Mouse (Mus musculus) forebrain, embryonic 13.5 days (tissue): ENCODE measurements around the gene Gm49416. TPM values are rescaled to one million over a fixed set of nuclear protein-coding genes. Genes with fewer than 3 reads are reported as not detected.
"Not testable (repeated sequence)": the region's sequence is repeated elsewhere in the genome, so short reads cannot be mapped to it uniquely, and the experiment has no call there.

Experiments used
- ATAC-seq: fragments of 200-750 bp; cut with Nextera tagmentation; 2 replicates; pipeline ENCODE4 v1.8.0; 2017
- H3K27ac ChIP-seq: fragments of 300-500 bp; sonication (generic); 2 replicates; pipeline ENCODE4 v1.5.1; 2015; ENCODE audit warnings: inconsistent platforms, mild to moderate bottlenecking, moderate library complexity
- H3K27me3 ChIP-seq: fragments of 300-500 bp; sonication (generic); 2 replicates; pipeline ENCODE4 v1.6.1; 2015; ENCODE audit warnings: mild to moderate bottlenecking, inconsistent platforms
- H3K36me3 ChIP-seq: fragments of 300-500 bp; sonication (generic); 2 replicates; pipeline ENCODE4 v1.6.1; 2015; ENCODE audit warnings: mild to moderate bottlenecking, inconsistent platforms; ENCODE audit not compliant: poor library complexity, severe bottlenecking
- H3K4me1 ChIP-seq: fragments of 300-500 bp; sonication (generic); 2 replicates; pipeline ENCODE4 v1.6.1; 2015; ENCODE audit warnings: inconsistent platforms
- H3K4me2 ChIP-seq: fragments of 300-500 bp; sonication (generic); 2 replicates; pipeline ENCODE4 v1.6.1; 2015; ENCODE audit warnings: inconsistent platforms, mild to moderate bottlenecking, moderate library complexity
- H3K4me3 ChIP-seq: fragments of 300-500 bp; sonication (generic); 2 replicates; pipeline ENCODE4 v1.5.1; 2015; ENCODE audit warnings: mild to moderate bottlenecking, inconsistent platforms
- H3K9ac ChIP-seq: fragments of 300-500 bp; sonication (generic); 2 replicates; pipeline ENCODE4 v1.6.1; 2015; ENCODE audit warnings: mild to moderate bottlenecking, inconsistent platforms
- H3K9me3 ChIP-seq: fragments of 300-500 bp; sonication (generic); replicated peaks from 2 replicates; pipeline ENCODE4 v1.6.1; 2016; ENCODE audit warnings: inconsistent platforms
- WGBS: fragments of 180-500 bp; shearing (Covaris S2); methylation state at CpG from one replicate; pipeline ENCODE4 v1.1.7; 2015; 5-methylcytosine and 5-hydroxymethylcytosine counted together
- polyA plus RNA-seq: library from polyadenylated mRNA; unstranded; fragments of >200 nt; fragmentation: Nextera tagmentation; extraction: Ambion mirVana; gene quantifications from 2 replicates; pipeline ENCODE4 v1.2.1, GENCODE M21; 2015

Gm49416 gene
- polyA plus RNA-seq, 1 experiment from 2014 or later = not detected

GRCm38 (mm10) chr19:8886916-8887584 is 1.7 kb upstream of the Gm49416 start:
- Histone ChIP-seq H3K27ac (no peak overlapping the region; the same call in 1 of the 2 replicates), H3K4me1 (peaks cover 21% of the 10 kb centered on the region), H3K9me3 (no peaks in the 10 kb centered on the region), H3K4me2 (peak overlapping the region; percentile 80; the same call in 1 of the 2 replicates), H3K9ac (no peak overlapping the region; the same call in 1 of the 2 replicates), H3K27me3 (no peaks in the 10 kb centered on the region), H3K36me3 (peaks cover 14% of the 10 kb centered on the region), H3K4me3 (peak overlapping the region; percentile 65; the same call in 1 of the 2 replicates)
- no peak for ATAC-seq
- WGBS = 68% methylated on average over 1 of the region's 1 CpGs

DNA sequence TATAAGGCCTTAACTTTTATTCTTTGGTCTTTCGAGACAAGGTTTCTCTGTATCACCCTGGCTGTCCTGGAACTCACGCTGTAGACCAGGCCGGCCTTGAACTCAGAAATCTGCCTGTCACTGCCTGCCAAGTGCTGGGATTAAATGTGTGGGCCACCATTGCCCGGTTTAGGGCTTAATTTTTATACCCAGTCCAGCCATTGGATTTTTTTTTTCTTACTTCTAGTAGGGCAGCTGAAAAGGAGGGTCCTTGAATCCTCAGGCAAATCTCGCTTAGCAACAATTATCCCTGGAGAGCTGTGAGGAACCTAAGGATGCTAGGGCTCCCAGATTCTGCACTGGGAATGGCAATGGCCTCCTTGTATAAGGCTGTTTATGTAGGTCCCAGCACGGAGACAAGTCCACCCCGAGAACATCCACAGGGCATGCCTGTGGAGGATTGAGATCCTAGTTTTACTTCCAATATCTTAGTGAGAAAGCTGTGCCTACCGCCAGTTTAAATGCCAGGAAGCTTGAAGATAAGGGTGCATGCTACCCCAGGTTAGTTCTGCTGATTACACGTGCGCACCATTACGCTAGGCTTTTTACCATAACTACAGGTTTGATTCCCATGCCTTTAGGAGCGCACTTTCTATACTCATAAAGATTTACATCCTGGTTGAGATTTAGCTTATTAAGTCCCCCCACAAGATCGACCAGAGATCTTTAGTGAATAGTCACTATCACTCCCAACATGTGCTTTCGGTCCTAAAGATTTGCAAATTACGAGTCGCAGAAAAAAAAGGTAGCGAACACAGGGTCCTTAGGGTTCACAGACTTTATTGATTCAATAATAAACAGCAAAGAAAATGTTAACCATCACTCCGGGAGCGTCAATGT is 902 bp upstream of the Gm49416 start:
- 13% methylated on average over 19 of the region's 19 CpGs for WGBS
- H3K36me3 ChIP-seq = peaks cover 14% of the 10 kb centered on the region
- no peaks in the 10 kb centered on the region for H3K27me3 ChIP-seq
- H3K4me1 ChIP-seq = peaks cover 21% of the 10 kb centered on the region
- H3K9ac ChIP-seq = peak overlapping the region; percentile 83
- peak overlapping the region; percentile 58; the same call in 1 of the 2 replicates for H3K27ac ChIP-seq
- peak overlapping the region; percentile 65 for H3K4me3 ChIP-seq
- H3K9me3 ChIP-seq = no peaks in the 10 kb centered on the region
- H3K4me2 ChIP-seq = peak overlapping the region; percentile 80
- no peak for ATAC-seq

DNA sequence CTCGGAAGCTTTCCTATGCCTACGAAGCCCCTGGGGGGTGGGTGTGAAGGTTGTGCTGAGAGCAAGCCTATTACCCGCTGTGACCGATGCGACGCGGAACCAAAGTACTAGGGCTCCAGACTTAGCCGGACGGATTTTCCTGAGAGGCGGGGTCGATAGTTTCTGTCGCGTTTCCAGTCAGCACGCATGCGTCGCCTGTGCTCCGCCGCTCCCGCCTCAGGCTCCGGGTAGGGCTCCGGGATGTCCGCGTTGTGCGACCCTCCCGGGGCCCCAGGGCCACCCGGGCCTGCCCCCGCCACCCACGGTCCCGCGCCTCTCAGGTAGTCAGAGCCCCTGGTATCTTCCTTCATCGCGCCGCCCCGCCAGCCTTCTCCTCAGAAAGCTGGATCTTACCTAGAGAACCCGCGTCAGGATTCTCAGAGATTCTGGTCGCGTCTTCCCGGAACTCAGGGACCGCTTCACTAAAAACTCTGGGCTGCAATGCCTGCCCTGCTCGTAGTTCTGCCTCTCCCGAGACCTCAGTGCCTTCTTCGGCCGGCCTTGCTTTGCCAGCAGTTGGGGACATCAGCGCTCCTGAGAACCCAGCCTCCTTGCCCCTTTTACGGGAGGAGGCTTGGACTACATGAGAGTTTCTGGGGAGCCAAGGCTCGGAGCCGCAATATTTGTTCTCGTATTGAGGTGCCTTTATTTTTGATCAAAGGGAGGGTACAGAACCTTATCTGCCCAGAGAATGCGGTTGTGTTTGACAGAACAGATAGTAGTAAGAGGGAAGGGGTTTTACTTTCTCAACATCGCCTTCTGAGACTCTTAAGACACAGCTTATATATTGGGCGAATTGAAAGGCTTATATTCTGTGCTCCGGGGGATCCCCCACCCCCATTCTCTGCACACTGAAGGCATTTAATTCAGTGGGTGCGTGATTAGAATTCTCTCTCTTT is 4.4 kb downstream of the Gm49416 start, which contains the start of gene Ints5:
Gene Ints5, plus strand, starts transcription at position 177 of the 938 bp plus-strand sequence.
- Histone ChIP-seq H3K36me3 (peaks cover 40% of the 10 kb centered on the region), H3K4me3 (peak within 1 kb of the TSS; percentile 93), H3K4me1 (peaks cover 31% of the 10 kb centered on the region), H3K9me3 (no peaks in the 10 kb centered on the region), H3K9ac (peak within 1 kb of the TSS; percentile 96), H3K27ac (peak within 1 kb of the TSS; percentile 78), H3K4me2 (peak within 1 kb of the TSS; percentile 87), H3K27me3 (no peaks in the 10 kb centered on the region)
- peak; percentile 72 for ATAC-seq
- WGBS = 4% methylated on average over 49 of the region's 54 CpGs

GRCm38 (mm10) chr19:8895397-8895960 is 6.8 kb downstream of the Gm49416 start:
- Histone ChIP-seq H3K27me3 (no peaks in the 10 kb centered on the region), H3K4me3 (0 out of 2 replicates have a peak overlapping the region, but pooled peaks have one; percentile 2), H3K27ac (no peak overlapping the region), H3K4me2 (no peak overlapping the region), H3K9me3 (no peaks in the 10 kb centered on the region), H3K4me1 (peaks cover 32% of the 10 kb centered on the region), H3K9ac (no peak overlapping the region), H3K36me3 (peaks cover 36% of the 10 kb centered on the region)
- WGBS = 92% methylated on average over 9 of the region's 9 CpGs
- no peak for ATAC-seq

DNA sequence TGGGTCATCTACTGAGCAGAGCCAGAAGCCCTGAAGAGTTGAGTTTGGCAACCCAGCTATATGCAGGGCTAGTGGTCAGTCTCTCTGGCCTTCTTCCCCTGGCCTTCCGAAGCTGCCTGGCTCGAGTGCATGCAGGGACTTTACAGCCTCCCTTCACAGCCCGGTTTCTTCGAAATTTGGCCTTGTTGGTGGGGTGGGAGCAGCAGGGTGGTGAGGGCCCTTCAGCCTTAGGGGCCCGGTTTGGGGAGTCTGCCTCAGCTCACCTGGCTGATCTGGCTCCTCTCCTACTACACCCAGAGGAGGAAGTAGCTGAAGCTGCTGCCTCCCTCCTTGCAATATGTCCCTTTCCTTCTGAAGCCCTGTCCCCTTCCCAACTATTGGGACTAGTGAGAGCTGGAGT is 7.5 kb downstream of the Gm49416 start:
- not testable (repeated sequence) for H3K9me3 ChIP-seq, H3K27me3 ChIP-seq, H3K4me3 ChIP-seq, H3K4me2 ChIP-seq, H3K9ac ChIP-seq, ATAC-seq, H3K27ac ChIP-seq
- peaks cover 32% of the 10 kb centered on the region for H3K4me1 ChIP-seq
- H3K36me3 ChIP-seq = peaks cover 29% of the 10 kb centered on the region
- WGBS = 90% methylated on average over 5 of the region's 5 CpGs

DNA sequence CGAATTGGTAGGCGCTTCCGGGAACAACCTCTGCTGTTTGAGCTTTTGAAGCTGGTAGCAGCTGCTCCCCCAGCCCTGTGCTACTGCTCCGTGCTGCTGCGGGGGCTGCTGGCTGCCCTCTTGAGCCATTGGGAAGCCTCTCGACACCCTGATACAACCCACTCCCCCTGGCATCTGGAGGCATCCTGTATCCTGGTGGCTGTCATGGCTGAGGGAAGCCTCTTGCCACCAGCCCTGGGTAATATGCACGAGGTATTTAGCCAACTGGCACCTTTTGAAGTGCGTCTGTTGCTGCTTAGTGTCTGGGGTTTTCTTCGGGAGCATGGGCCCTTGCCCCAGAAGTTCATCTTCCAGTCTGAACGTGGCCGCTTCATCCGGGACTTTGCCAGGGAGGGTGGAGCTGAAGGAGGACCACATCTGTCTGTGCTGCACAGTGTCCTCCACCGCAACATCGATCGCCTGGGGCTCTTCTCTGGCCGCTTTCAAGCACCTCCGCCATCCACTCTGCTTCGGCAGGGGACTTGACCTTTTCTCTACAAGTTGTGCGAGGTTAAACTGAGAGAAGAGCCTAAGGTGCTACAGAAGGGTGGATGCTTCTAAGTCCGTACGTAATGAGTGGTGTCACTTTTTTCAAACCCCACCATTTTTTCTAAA is 8.6 kb downstream of the Gm49416 start:
- Histone ChIP-seq H3K4me3 (peak overlapping the region; percentile 97), H3K36me3 (peaks cover 31% of the 10 kb centered on the region), H3K27ac (peak overlapping the region; percentile 85), H3K4me1 (peaks cover 32% of the 10 kb centered on the region), H3K4me2 (peak overlapping the region; percentile 91), H3K9ac (peak overlapping the region; percentile 96)
- 25% methylated on average over 21 of the region's 21 CpGs for WGBS
- H3K27me3 ChIP-seq, H3K9me3 ChIP-seq: not testable (repeated sequence)
- peak; percentile 60 for ATAC-seq

DNA sequence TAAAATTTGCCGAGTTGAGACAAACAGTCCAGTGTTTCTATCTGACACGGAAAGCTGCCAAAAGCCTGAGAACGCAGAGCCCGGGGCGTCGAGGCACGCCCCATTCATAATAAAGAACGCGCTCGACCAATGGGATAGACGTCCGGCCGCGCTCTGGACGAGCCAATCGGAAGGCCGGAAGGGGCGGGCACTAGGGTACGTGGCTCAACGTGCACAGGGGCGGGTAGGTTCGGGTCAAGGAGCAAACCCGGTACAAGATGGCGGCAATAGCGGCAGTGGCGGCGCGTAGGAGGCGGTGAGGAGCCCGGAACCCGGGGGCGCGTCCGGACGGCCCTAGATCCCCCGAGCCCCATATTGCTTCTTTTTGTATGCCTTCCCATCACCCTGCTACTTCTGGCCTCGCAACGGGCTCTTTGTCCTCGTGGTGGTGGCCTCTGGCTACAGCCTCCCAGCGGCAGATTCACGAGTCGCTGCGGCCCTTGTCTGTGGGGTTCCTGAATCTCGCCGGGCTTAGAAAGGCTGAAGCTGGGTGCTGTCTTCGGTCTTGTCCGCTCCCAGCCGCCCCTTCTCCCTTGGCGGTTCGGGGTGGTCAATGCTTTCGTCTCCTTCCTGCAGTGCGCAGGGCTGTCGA is 9.3 kb downstream of the Gm49416 start, which contains the start of gene Ganab:
Gene Ganab, plus strand, starts transcription at position 207 of the 631 bp plus-strand sequence.
- Histone ChIP-seq H3K4me1 (peaks cover 32% of the 10 kb centered on the region), H3K27ac (peak within 1 kb of the TSS; percentile 85), H3K4me3 (peak within 1 kb of the TSS; percentile 97), H3K4me2 (peak within 1 kb of the TSS; percentile 91), H3K36me3 (peaks cover 36% of the 10 kb centered on the region), H3K9me3 (no peaks in the 10 kb centered on the region), H3K9ac (peak within 1 kb of the TSS; percentile 96), H3K27me3 (no peaks in the 10 kb centered on the region)
- peak; percentile 99 for ATAC-seq
- WGBS = under 1% methylated on average over 53 of the region's 53 CpGs

DNA sequence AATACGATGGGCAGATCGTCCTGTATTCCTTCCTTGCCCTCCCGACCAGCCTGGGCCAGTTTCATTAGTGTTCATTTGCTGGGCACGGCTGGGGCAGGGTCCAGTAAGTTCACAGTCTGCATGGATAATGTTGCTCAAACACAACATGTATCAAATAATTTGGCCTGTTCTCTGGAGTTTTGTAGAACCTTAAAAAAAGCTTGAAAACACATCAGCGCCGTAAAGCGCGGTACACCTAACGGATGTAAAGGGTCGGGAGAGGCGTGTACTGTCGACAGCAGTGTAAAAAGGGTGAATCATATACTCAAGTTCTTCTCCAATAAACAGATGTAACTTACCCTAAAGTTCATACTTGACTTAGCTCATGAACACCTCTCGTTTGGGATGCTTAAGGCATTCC is 9.8 kb downstream of the Gm49416 start:
- WGBS = 16% methylated on average over 13 of the region's 13 CpGs
- Histone ChIP-seq H3K4me3 (peak overlapping the region; percentile 97), H3K4me2 (peak overlapping the region; percentile 91), H3K4me1 (peaks cover 28% of the 10 kb centered on the region), H3K36me3 (peaks cover 42% of the 10 kb centered on the region), H3K27ac (peak overlapping the region; percentile 77), H3K9ac (peak overlapping the region; percentile 96), H3K9me3 (no peaks in the 10 kb centered on the region), H3K27me3 (no peaks in the 10 kb centered on the region)
- ATAC-seq = no peak

GRCm38 (mm10) chr19:8899079-8899478 is 10.4 kb downstream of the Gm49416 start:
- peak overlapping the region; percentile 91 for H3K4me2 ChIP-seq
- H3K4me3 ChIP-seq = peak overlapping the region; percentile 97
- no peaks in the 10 kb centered on the region for H3K9me3 ChIP-seq
- H3K9ac ChIP-seq = peak overlapping the region; percentile 96
- WGBS = 61% methylated on average over 3 of the region's 3 CpGs
- peaks cover 23% of the 10 kb centered on the region for H3K4me1 ChIP-seq
- no peaks in the 10 kb centered on the region for H3K27me3 ChIP-seq
- no peak for ATAC-seq
- peaks cover 46% of the 10 kb centered on the region for H3K36me3 ChIP-seq
- H3K27ac ChIP-seq = no peak overlapping the region

DNA sequence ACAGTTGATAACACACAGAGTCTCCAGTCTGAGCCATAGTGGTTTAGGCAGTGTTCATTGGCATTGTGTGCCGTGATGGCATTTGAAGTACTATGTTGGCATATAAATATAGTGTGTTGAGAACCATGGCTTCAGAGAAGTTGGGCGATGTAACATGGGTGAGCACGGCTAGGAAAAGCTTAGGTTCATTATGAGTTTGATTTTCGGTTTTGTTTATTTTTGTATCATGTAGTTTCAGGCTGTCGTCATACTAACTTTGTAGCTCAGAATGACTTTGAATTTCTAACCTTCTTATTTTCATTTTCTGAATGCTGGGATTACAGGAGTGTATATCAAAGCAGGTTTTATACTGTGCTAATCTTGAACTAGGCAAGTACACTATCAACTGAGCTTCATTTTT is 14.7 kb downstream of the Gm49416 start:
- peaks cover 61% of the 10 kb centered on the region for H3K36me3 ChIP-seq
- 96% methylated on average over 5 of the region's 5 CpGs for WGBS

More for the DNA sequence above, 14.7 kb downstream of the Gm49416 start:
- Histone ChIP-seq H3K27me3 (no peaks in the 10 kb centered on the region), H3K4me1 (peaks cover 12% of the 10 kb centered on the region), H3K9ac (no peak overlapping the region), H3K4me2 (no peak overlapping the region), H3K4me3 (no peak overlapping the region), H3K27ac (no peak overlapping the region), H3K9me3 (no peaks in the 10 kb centered on the region)
- no peak for ATAC-seq
